Mouse (Mus musculus) embryo, embryonic 10.5 days (tissue): ENCODE results near the gene Klhdc7a.
"Not testable (repeated sequence)": the region's sequence is repeated elsewhere in the genome, so short reads cannot be mapped to it uniquely, and the experiment has no call there.

Experiments used
- DNase-seq: peaks from one replicate; pipeline ENCODE4 v3.0.0-alpha.2; 2015; ENCODE audit warnings: low spot score

Klhdc7a gene

DNA sequence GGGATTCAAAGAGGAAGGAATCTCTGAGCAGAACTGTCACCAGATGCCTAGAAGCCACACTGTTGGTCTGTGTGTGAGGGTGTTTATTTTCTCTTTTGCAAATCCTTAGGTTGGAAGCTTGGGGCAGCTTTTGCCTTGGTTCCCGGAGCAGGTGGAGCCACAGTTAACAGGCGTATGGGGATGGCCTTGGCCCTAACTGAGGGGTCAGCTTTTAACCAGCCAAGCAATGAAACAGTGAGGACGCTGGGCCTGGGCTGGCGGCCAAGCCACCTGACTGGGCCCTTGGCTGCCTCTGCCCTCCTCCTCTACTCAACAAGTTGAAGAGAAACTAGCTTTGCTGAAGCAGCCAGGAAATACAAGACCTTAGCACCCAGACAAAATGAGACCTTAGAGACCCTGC is at the start of gene Klhdc7a:
Gene Klhdc7a (minus strand): TSS at position 105 of the 400 bp plus-strand sequence.
- DNase-seq = no peak

GRCm38 (mm10) chr4:140015916-140016315 is 48.1 kb upstream of the Klhdc7a start:
- no peak for DNase-seq

DNA sequence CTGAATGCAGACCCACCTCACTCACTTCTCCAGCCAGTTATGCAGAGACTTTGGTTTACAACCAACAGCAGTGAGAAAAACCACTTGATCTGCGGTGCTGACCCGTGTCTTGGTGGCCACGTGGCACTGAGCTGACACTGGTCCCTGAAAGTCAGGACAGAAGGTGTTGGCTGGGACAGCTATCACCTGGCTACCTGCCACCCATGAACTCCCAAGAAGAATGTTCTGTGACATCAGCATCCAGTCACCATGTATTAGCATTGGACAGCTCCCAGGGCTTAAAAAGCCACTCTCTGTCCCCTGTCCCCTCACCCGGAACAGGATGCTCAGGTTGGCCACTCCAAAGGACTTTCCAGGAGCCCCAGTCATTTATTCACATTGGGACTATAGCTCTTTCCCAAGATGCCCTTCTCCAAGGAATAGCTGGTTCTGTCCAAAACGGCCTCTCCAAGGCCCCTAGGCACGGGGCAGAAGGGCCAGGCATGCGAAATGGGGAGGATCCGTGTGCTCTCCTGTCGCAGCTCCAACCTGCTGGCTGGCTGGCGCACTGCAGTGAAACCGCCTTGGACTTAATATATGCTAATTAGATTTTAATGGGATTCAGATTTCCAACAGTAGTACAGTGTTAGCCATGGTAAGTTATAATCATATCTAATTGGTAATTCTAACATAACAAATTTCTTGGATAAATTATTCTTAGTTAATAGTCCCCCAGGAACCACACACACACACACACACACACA is 43.1 kb upstream of the Klhdc7a start:
- no peak for DNase-seq

DNA sequence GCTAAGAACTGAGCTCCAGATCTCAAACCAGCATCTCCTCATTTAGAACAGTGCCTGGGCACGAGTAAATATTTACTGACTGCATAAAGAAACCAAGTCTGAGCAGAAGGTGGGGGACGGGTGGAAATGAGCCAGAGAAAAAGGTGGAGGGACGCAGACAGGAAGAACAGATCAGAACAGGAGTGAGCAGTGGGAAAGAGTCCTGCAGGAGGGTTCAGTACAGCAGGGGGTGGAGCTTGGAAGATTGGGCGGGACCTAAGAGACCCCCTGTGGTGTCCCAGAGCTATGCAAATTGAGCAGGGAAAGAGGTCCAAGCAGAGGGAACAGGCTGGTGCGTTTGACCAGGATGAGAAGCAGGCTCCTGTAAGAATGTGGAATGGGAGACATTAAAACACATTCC is 37.1 kb upstream of the Klhdc7a start:
- peak; percentile 52 for DNase-seq

DNA sequence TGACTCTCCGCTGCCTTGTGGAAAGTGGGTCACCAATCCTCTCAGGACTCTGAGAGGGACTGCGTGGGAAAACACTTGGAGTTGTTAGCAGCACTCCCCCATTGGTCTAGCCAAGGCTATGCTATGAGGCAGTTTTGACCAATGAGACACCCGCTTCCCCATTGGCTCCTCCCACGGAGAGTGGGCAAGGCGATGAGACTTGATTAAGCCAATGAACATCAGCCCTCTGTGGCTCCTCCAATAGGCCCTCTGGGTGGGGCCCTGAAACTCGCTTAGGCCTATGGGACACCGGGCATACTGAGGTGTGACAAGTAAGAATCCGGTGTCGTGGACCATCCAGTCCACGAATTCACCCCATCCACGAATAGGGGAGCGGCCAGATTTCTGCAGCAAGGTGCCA is 36.3 kb upstream of the Klhdc7a start:
- peak; percentile 82 for DNase-seq

DNA sequence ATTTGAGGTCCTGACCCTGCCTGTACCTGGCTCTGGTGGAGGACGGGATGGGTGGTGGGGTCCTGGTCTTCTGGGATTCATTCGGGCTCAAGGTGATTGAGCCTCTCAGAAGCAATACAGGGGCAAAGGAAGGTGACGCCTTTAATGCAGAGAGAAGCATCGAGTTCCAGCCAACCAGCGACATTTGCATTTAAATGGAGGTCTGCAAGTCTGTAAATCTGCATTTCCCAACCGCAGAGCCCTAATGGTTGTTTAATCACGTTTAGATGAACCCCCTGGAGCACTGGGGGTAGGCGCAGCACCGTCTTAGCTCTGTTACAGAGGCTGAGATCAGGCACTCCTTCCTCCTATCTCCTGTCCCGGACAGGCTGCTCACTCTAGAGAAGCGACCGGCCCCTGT is 34.2 kb upstream of the Klhdc7a start:
- no peak for DNase-seq

GRCm38 (mm10) chr4:140000911-140001310 is 33.1 kb upstream of the Klhdc7a start:
- no peak for DNase-seq

DNA sequence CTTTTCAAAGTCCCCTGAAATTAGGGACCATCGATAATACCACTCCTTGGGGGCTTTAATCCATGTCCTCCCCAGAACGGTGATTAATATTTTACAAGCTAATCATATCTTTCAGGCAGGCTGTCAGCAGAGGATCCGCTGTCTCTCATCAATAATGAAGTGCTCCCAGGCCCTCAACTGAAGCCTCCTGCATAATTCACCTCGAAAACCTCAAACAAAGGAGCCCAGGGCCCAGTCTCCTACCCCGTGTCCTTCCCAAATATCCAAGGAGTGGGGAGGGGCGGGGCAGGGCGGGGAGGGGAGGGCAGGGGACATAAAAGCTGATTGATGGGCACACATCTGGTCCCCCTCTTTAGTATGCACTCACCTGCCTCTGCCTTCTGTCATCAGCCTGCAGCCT is 31.2 kb upstream of the Klhdc7a start:
- no peak for DNase-seq

GRCm38 (mm10) chr4:139995659-139996058 is 27.8 kb upstream of the Klhdc7a start:
- DNase-seq = no peak

DNA sequence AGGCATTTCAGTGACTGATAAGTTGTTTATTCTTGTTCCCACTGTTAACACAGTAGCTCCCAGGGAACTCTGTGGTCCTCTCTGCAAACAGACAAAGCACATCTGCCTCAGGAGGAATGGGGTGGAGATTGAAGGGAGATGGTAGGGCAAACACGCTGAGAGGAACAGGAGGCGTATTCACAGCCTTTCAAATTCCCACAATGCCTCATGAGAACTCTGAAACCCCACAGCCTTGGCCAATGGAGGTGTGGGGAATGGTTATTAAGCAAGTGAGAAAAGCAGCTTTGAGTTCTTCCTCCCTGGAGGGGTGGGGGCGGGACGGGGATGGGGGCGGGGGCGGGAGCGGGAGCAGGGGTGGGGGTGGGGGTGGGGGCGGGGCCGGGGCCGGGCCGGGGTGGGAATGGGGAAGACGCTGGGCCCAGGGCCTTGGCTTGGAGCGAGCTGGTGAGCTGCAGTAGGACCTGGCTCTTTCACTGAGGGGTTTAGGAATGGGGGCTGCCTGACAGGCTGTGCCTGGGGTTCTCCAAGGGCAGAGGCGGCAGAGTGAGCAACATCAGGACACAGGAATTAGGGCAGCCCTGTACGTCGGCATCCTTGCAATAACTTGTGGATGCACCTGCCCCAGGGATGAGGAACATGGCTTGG is 25.4 kb upstream of the Klhdc7a start:
- peak; percentile 81 for DNase-seq

DNA sequence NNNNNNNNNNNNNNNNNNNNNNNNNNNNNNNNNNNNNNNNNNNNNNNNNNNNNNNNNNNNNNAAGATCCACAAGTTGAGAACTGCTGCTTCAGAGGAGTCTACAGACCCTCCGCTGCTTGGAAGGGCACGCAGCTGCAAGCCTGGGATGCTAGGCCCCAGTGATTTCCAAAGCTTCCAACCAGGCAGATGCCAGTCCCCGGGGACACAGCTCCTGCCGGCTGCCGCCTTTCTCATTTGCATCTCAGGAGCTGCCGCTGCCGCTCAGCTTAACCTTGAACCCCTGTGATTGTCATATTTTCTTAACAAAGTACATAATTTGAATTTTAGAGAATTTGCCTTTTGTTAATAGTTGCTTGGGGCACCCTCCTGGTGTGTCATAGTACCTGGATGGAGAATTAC is 19.1 kb upstream of the Klhdc7a start:
- no peak for DNase-seq

DNA sequence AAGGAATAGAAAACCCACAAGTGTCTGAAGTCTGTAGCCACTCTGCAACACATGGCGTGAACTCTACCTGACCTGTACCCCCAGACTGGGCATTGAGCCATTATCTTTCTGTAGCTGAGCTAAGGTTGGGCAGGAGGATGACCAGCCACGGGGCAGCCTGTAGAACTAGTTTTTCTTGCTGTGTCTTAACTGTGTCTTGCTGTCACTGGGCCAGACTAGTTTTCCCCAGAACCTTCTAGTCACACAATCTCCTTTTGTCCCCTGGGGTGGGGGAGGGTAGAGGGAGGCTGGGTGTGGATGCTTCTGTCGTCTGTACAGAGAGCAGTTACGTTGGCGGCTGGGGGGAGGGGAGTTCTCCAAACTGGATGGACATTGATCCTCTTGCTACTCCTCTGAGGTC is 10.9 kb upstream of the Klhdc7a start:
- DNase-seq = peak; percentile 41

DNA sequence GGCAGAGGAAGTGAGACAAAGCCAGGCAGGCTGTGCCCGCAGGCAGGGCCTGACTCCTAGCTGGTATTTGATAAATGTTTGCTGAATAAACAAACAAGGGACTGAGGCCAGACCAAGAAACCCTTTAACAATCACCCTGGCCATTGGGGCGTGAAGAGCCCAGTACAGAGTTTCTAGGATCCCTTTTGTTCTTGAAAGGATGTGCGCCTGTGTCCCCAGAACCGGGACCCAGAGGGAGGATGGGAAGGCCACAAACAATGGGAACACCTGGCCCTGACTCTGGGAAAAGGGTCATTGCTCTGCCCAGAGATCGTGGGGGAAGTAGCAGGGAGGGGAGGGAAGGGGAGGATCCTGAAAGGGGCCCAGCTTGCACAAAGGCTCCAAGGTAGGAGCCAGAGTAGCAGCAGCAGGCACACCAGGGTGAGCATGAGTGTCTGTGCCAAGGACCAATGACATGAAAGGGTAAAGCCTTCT is 9.5 kb upstream of the Klhdc7a start:
- DNase-seq = peak; percentile 63

- DNase-seq = no peak
These were observed 6.7 kb upstream of the Klhdc7a start for GRCm38 (mm10) chr4:139974506-139974905.

DNA sequence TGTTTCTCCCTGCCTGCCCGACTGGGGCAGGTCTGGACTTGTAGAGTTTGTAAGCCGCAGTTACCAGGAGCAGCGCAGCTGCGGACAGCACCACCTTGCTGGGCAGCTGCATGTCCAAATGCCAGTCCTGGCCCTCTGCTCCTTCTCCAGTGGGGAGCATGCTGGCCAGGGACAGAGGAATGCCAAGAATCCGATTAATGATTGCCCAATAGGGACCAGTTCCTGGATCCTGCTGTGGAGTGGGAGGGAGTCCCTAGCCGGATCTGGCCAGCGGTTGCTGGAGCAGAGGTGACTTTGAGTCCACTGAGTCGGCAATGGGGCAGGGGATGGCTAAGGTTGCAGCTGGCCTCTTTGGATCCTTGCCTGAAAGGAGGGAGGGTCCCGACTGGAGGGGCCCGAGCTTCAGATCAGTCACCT is 343 bp downstream of the Klhdc7a start:
- peak; percentile 46 for DNase-seq

GRCm38 (mm10) chr4:139966981-139967380 is 845 bp downstream of the Klhdc7a start:
- no peak for DNase-seq

DNA sequence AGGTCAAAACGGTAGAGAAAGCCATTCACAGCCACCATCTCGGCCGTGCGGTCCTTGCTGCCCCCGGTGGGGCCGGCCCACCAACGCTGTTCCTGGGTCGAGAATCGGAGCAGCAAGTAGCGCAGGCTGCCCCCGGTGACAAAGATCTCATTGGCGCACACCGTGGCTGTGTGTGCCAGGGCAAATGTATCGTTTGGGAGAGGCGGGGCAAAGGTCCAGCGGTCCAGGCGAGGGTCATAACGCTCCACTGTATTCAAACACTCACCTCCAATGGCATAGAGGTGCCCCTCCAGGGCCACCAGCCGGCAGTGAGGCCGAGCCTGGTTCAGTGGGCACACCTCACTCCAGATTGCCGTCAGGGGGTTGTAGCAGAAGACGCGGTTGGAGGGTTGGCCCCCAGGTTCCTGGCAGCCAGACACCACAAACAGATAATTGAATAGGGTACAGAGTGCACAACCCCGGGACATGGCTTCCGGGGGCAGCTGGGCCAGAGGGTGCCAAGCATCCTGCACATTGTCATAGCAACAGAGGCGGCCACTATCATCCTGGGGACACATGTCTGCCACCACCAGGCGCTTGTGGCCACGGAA is 2.1 kb downstream of the Klhdc7a start:
- DNase-seq = no peak

GRCm38 (mm10) chr4:139964406-139964805 is 3.4 kb downstream of the Klhdc7a start:
- DNase-seq = no peak

DNA sequence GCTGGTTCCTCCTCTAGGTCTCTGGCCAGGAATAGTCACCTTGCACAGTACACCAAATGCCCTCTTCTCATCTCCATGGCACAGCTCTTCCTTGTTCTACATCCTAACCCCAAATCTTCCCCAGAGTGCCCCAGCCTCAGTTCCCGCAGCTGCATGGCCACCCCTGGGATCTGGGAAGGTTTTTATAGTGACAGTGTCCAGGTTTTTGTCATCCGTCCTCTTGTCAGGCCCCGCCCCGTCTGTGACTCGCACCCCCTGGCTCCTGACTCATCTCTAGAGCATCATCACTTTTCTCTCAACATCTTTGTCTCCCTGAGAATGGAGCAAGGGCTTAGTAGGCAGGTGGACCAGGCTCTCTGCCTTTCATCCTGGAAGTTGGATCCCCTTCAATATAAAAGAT is 3.9 kb downstream of the Klhdc7a start:
- no peak for DNase-seq

- no peak for DNase-seq
These were observed 4.8 kb downstream of the Klhdc7a start for GRCm38 (mm10) chr4:139963059-139963458.

DNA sequence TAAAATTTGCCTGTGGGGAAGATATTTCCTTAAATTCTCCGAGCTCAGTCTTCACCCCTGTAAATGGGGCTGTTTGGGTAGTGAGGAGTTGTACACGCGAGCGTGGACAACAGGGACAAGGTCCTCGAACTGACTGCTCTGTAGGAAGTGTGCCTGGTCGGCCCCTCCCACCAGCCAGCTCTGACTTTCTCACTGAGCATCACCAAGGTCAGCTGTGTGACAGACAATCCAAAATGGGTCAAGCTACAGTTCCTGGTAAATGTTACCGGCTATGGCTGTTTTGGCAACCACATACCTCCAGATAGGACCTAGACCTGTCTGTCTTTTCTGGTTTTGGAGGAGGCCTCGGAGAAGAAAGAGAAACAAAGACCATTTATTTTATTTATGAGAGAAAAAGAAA is 6.0 kb downstream of the Klhdc7a start:
- no peak for DNase-seq

- DNase-seq = not testable (repeated sequence)
These were observed 6.5 kb downstream of the Klhdc7a start for GRCm38 (mm10) chr4:139961329-139961728.

- no peak for DNase-seq
These were observed 7.0 kb downstream of the Klhdc7a start for GRCm38 (mm10) chr4:139960724-139961315.
